Mouse (Mus musculus) embryo, embryonic 11 days (tissue): Measurements from ENCODE around the gene Gm10220.
A peak's percentile ranks its signal among the peaks of the same experiment; 100 is the strongest.
"Not testable (repeated sequence)": the region's sequence is repeated elsewhere in the genome, so short reads cannot be mapped to it uniquely, and the experiment has no call there.

Source experiments
- DNase-seq: peaks from one replicate; pipeline ENCODE4 v3.0.0-alpha.2; 2015

The Gm10220 gene

GRCm38 (mm10) chr5:26121321-26121720 is at the start of gene Gm10220:
Gene Gm10220, minus strand, starts transcription at chr5:26121421.
- DNase-seq = not testable (repeated sequence)

GRCm38 (mm10) chr5:26169855-26170254 is 48.6 kb upstream of the Gm10220 start:
- no peak for DNase-seq

DNA sequence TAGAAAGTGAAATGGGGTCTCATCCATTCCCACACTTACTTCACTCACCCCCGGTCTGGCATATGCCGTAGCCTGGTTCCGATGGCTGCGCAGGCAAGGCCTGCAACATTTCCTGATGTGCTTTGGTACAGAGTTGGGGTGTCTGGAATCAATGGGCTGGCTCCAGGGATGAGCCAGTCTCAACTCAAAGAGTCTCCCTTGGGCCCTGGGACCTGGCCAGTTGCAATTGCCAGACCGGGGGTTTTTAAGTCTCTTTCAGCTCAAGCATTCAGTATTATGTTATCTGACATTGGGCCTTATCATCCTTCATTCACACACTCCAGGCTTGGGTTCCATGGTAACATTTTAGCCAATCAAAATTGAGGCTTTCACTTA is 44.6 kb upstream of the Gm10220 start:
- no peak for DNase-seq

DNA sequence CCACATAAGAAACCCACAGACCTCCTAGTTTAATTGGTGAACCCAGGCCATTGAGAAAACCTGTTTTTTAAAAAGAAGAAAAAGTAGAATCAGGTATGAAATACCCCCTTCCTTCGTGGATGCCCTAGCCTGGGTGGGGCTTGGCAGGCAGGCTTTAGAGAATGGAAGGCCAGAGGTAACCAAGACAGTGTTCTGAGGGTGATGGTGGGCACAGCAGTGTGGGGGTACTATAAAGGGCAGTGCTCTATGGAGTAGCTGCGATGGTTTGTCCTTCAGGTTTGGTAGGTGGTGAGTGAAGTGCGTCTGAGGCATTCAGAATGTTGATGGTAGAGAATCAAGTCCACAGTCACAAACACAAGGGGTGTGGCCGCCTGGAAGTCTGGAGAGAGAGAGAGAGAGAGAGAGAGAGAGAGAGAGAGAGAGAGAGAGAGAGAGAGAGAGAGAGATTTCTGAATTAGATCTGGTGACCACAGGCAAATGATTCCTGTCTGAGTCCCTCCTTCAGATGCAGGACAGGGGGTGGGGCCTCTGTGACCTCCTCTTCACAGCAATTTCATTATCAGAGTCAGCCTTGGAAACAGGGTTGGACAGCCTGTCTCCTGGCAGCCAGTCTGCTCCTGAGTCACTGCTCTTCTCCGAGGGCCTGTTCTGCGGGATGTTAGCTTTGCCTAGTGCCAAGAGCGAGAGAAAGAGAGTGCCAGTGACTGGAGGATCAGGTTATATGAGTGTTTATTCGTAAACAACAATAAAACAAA is 44.0 kb upstream of the Gm10220 start:
- DNase-seq = no peak

- DNase-seq = no peak
Measured at GRCm38 (mm10) chr5:26157396-26158170, 36.4 kb upstream of the Gm10220 start.

DNA sequence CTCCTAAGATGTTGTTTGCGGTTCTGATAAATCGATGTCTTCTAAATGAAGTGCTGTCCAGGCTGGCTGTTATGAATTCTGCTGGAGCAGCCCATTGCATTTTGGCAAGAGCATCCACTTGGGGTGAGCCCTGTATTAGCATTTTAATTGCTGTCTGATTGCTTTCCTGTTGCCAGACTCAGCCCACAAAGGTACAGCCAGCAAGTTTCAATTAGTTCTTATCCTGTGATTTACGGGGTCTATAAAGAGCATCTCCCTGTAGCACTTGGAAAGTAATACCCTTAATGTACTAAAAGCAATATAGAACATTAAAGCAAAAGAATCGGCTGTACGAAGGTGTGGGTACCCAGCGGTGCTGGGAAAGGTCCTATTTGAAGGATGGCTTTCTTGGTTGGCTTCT is 21.7 kb upstream of the Gm10220 start:
- no peak for DNase-seq

GRCm38 (mm10) chr5:26105262-26105661 is 16.0 kb downstream of the Gm10220 start, which contains the start of gene 5031410I06Rik:
Gene 5031410I06Rik, minus strand, starts transcription at chr5:26105362.
- not testable (repeated sequence) for DNase-seq

- DNase-seq = not testable (repeated sequence)
Measured at GRCm38 (mm10) chr5:26089191-26089590, 32.0 kb downstream of the Gm10220 start, which contains the start of gene Gm10471. Gene Gm10471, minus strand, starts transcription at chr5:26089291.

DNA sequence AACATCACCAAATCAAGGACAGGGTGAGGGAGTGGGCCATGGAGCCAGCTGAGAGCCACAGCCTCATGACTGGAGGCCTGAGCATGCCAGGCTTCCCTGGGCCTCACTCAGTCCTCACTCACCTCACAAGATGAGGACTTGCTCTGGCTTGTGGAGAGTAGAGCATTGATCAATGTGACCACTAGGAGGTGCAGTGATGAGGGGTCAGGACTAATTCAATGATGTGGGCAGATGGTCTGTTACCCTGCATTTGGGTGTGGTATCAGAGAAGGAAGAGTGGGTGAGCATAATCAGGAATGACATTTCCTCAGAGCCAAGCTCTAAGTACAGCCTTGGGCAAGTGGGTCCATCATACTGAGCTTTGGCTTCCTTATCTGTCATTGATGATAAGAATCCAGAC is 42.2 kb downstream of the Gm10220 start:
- DNase-seq = peak; percentile 18

GRCm38 (mm10) chr5:26070716-26071115 is 50.5 kb downstream of the Gm10220 start:
- DNase-seq = no peak
